Mouse (Mus musculus) kidney, postnatal 0 days (tissue): Measurements from ENCODE around the gene Trim80. TPM values are rescaled to one million over a fixed set of nuclear protein-coding genes. Genes with fewer than 3 reads are reported as not detected.

Experiments
- ATAC-seq: fragments of 200-750 bp; cut with Nextera tagmentation; replicated peaks from 2 replicates; pipeline ENCODE4 v1.8.0; 2017; ENCODE audit warnings: low read depth, moderate number of reproducible peaks, moderate TSS enrichment, moderate library complexity; ENCODE audit not compliant: low FRiP score
- DNase-seq: peaks from one replicate; pipeline ENCODE4 v3.0.0-alpha.2; 2016; ENCODE audit warnings: low spot score
- H3K27ac ChIP-seq: fragments of 300-500 bp; sonication (generic); 2 replicates; pipeline ENCODE4 v1.5.1; 2014; ENCODE audit warnings: mild to moderate bottlenecking
- H3K27me3 ChIP-seq: fragments of 300-500 bp; sonication (generic); 2 replicates; pipeline ENCODE4 v1.6.1; 2014; ENCODE audit warnings: low read length, mixed read lengths; ENCODE audit not compliant: insufficient read depth
- H3K36me3 ChIP-seq: fragments of 300-500 bp; sonication (generic); 2 replicates; pipeline ENCODE4 v1.6.1; 2014; ENCODE audit warnings: low read length, mixed read lengths; ENCODE audit not compliant: insufficient read depth
- H3K4me1 ChIP-seq: fragments of 300-500 bp; sonication (generic); replicated peaks from 2 replicates; pipeline ENCODE4 v1.6.1; 2014; ENCODE audit warnings: antibody characterized with exemption, low read length, mixed read lengths; ENCODE audit not compliant: insufficient read depth
- H3K4me2 ChIP-seq: fragments of 300-500 bp; sonication (generic); 2 replicates; pipeline ENCODE4 v1.6.1; 2014; ENCODE audit warnings: mild to moderate bottlenecking, low read length, moderate library complexity, mixed read lengths
- H3K4me3 ChIP-seq: fragments of 300-500 bp; sonication (generic); replicated peaks from 2 replicates; pipeline ENCODE4 v1.5.1; 2014; ENCODE audit warnings: low read depth, low read length
- H3K9ac ChIP-seq: fragments of 300-500 bp; sonication (generic); 2 replicates; pipeline ENCODE4 v1.6.1; 2014; ENCODE audit warnings: low read depth, low read length
- H3K9me3 ChIP-seq: fragments of 300-500 bp; sonication (generic); replicated peaks from 2 replicates; pipeline ENCODE4 v1.6.1; 2016; ENCODE audit warnings: low read length, inconsistent platforms, mixed read lengths
- CTCF ChIP-seq: IDR thresholded peaks from 2 replicates; pipeline ENCODE4 v1.5.1; 2016; ENCODE audit warnings: antibody characterized with exemption, low read depth, mild to moderate bottlenecking, moderate library complexity
- WGBS: fragments of 180-500 bp; shearing (Covaris S2); extraction: QIAGEN DNeasy Blood & Tissue Kit; methylation state at CpG from one replicate; pipeline ENCODE4 v1.1.7; 2014; 5-methylcytosine and 5-hydroxymethylcytosine counted together
- polyA plus RNA-seq: library from polyadenylated mRNA; unstranded; fragments of >200 nt; fragmentation: Nextera tagmentation; extraction: Ambion mirVana; gene quantifications from 2 replicates; pipeline ENCODE4 v1.2.1, GENCODE M21; 2015

Gene Trim80
- polyA plus RNA-seq, 1 experiment from 2014 or later = 0.49 TPM

DNA sequence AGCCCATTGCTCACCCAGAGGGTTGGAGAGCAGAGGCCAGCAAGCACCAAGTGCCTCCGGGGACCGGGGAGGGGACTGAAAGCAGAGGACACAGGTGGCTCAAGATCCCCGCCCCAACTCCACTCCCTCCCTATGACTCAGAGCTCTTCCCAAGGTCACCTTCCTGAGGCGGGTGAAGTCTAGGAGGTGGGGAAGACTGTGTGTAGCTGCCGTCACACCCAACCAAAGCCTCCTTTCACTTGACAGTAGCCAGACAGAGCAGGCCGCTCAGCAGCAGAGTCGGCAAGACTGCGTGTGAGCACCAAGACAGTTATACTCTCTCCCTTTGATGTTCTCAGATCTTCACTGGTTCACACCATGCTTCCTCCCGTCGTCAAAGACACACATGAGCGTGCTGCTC lies 23.1 kb downstream of the Trim80 start:
- Histone ChIP-seq H3K36me3 (no peaks in the 10 kb centered on the region), H3K4me3 (no peak overlapping the region), H3K27me3 (no peaks in the 10 kb centered on the region), H3K4me2 (peak overlapping the region; percentile 38), H3K9ac (peak overlapping the region; percentile 35), H3K27ac (peak overlapping the region; percentile 86), H3K4me1 (no peaks in the 10 kb centered on the region), H3K9me3 (no peaks in the 10 kb centered on the region)
- no peak for TF ChIP-seq CTCF
- DNase-seq (no peak), ATAC-seq (peak; percentile 47; the same call in 1 of the 2 replicates)
- WGBS = 53% methylated on average over 11 of the region's 11 CpGs

DNA sequence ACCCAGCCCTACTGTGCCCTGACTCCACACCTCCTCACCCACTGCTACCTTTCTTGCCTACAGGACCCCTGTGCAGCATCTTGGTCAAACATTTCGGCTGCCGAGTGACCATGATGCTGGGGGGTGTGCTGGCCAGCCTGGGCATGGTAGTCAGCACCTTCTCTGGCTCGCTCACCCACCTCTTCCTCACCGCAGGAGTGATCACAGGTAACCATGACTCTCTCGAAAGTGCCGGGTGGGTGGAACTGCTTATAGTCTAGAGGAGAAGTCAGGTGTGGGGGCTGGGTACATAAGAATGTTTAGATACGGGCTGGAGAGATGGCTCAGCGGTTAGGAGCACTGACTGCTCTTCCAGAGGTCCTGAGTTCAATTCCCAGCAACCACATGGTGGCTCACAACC lies 24.5 kb downstream of the Trim80 start:
- WGBS = 66% methylated on average over 8 of the region's 8 CpGs
- no peak overlapping the region for H3K4me3 ChIP-seq
- H3K9ac ChIP-seq = no peak overlapping the region
- H3K36me3 ChIP-seq = no peaks in the 10 kb centered on the region
- no peak overlapping the region for H3K27ac ChIP-seq
- TF ChIP-seq CTCF = no peak
- no peaks in the 10 kb centered on the region for H3K27me3 ChIP-seq
- no peaks in the 10 kb centered on the region for H3K9me3 ChIP-seq
- H3K4me1 ChIP-seq = no peaks in the 10 kb centered on the region
- DNase-seq = no peak
- no peak for ATAC-seq
- H3K4me2 ChIP-seq = peak overlapping the region; percentile 12; the same call in 1 of the 2 replicates

DNA sequence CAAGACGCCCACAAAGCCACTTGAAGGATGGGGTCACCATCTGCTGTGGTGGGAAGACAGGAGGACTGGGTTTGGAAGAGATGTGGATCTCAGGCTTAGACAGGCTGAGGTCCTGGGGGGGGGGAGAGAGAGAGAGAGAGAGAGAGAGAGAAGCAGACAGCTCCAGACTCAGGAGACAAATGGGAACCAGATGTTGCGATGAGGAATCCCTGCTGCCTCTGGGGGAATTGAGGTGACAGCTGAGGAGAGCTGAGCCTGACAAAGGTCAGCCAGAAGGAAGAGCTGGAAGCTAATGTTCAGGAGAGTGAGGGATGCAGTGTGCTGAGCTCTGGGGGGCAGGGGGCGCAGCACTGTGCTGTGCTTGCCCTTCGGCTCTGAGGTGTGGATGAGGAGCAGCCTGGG lies 26.9 kb downstream of the Trim80 start:
- no peak for ATAC-seq
- H3K4me3 ChIP-seq = no peak overlapping the region
- H3K36me3 ChIP-seq = no peaks in the 10 kb centered on the region
- H3K4me2 ChIP-seq = no peak overlapping the region
- H3K9ac ChIP-seq = no peak overlapping the region
- H3K27ac ChIP-seq = no peak overlapping the region
- 26% methylated on average over 4 of the region's 4 CpGs for WGBS
- TF ChIP-seq CTCF = 0 out of 2 replicates have a peak, but pooled peaks have one; percentile 9
- H3K9me3 ChIP-seq = no peaks in the 10 kb centered on the region
- H3K27me3 ChIP-seq = no peaks in the 10 kb centered on the region
- peak; percentile 32 for DNase-seq
- H3K4me1 ChIP-seq = no peaks in the 10 kb centered on the region

DNA sequence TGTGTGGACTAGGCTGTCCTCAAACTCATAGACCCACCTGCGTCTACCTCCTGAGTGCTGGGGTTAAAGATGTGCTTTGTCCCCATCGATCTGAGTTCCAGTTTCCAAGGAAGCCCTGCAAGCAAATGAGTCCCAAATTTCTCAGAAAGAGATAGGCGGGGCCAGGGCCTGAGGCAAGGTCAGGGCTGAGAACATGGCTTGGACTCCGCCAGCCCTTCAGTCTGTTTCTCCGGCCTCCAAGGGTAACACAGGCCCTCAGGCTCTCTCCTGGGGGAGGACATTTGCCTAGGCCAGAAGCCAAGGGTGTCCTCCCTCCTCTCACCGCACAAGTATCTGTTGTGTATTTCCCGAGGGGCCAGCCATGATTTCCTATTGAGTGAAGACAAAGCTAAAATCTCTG lies 31.8 kb downstream of the Trim80 start:
- ATAC-seq (no peak), DNase-seq (no peak)
- TF ChIP-seq CTCF = no peak
- no peak overlapping the region for H3K4me2 ChIP-seq
- no peak overlapping the region for H3K4me3 ChIP-seq
- peaks cover 17% of the 10 kb centered on the region; the same call in 1 of the 2 replicates for H3K4me1 ChIP-seq
- H3K27ac ChIP-seq = no peak overlapping the region
- no peak overlapping the region for H3K9ac ChIP-seq
- no peaks in the 10 kb centered on the region for H3K27me3 ChIP-seq
- 74% methylated on average over 7 of the region's 7 CpGs for WGBS
- H3K9me3 ChIP-seq = no peaks in the 10 kb centered on the region
- H3K36me3 ChIP-seq = no peaks in the 10 kb centered on the region

DNA sequence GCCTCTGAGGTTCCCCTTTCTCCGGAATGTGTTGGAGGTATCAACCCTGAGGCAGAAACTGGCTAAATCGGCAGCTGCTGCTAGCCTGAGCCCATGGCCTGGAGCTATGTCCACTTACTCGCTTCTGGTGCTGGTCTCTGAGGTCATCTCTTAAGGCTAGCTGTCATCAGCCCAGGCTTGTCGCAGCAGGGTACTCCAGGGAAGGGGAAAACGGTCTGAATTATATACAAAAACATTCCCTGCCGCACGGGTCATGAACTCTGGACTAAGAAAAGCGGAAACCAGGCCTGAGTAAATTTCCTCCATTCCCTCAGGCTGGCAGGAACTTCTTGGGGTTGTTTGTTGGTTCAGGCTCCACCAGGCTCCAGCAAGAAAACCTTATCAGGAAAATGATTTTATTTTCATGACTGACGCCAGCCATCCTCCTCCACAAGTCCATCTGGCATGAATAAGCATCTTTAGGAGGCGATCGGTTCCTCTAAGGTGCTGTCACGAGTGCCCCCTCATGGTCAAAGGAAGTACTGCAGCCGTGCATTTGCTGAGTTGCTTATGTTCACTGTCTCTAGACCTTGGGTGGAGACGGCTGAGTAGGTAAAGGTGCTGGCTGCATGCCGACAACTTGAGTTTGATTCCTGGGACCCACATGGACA lies 33.4 kb downstream of the Trim80 start:
- peak; percentile 38 for ATAC-seq
- Histone ChIP-seq H3K27ac (peak overlapping the region; percentile 82), H3K27me3 (no peaks in the 10 kb centered on the region), H3K4me2 (peak overlapping the region; percentile 40), H3K9ac (no peak overlapping the region), H3K36me3 (no peaks in the 10 kb centered on the region), H3K4me1 (peaks cover 19% of the 10 kb centered on the region; the same call in 1 of the 2 replicates), H3K4me3 (no peak overlapping the region), H3K9me3 (no peaks in the 10 kb centered on the region)
- TF ChIP-seq CTCF = peak; percentile 99
- DNase-seq = peak; percentile 95
- WGBS = 6% methylated on average over 15 of the region's 15 CpGs

DNA sequence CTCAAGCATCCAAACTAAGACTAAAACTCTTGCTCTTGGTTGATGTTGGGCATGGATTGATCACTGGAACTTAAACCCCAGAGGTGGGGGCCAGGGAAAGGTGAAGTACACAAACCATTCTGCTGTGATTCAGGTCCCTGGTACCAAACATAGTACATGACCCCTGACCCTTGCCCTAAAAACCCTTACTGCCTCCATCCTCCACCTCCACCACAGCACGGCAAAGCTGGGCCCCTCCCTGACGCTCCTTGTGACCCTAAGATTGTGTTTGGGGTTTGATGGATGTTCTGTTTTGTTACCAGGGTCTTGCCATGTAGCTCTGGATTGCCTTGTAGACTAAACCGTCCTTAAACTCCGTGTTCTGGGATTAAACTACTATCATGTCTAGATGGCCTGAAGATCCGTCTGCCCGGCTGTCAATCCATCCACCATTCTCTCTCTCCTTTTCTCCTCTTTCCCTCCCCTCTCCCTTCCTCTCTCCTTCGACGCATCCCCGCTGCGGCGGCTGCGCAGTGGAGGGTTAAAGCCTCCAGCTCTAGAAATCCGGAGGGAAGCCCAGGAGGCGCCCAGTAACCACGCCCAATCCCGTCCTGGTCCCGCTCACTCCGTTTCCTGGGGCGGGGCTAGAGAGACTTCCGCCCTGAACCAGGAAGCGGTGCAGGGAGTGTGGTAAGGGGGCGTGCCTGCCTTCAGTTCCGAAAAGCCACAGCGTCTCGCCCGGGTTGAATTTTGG lies 34.8 kb downstream of the Trim80 start, which contains the start of gene Armc7:
Gene Armc7, plus strand, starts transcription at position 643 of the 733 bp plus-strand sequence.
- Histone ChIP-seq H3K4me3 (peak within 1 kb of the TSS; percentile 82), H3K4me2 (peak within 1 kb of the TSS; percentile 98), H3K9me3 (no peaks in the 10 kb centered on the region), H3K27ac (peak within 1 kb of the TSS; percentile 51), H3K4me1 (peaks cover 19% of the 10 kb centered on the region; the same call in 1 of the 2 replicates), H3K27me3 (no peaks in the 10 kb centered on the region), H3K36me3 (no peaks in the 10 kb centered on the region), H3K9ac (peak within 1 kb of the TSS; percentile 87)
- WGBS = under 1% methylated on average over 26 of the region's 26 CpGs
- DNase-seq (peak; percentile 98), ATAC-seq (peak; percentile 93)
- TF ChIP-seq CTCF = no peak; the same call in 1 of the 2 replicates
